Mouse (Mus musculus): Measurements from ENCODE around the gene Runx2. TPM values are rescaled to one million over a fixed set of nuclear protein-coding genes. Genes with fewer than 3 reads are reported as not detected.

Runx2 gene
- total and polyA plus RNA-seq, 3 experiments, result not detected

GRCm38 (mm10) chr17:44518156-44518555 lies 296.4 kb downstream of the Runx2 start:
- no peaks in the 10 kb centered on the region for H3K79me2 ChIP-seq (ENCODE audit: control insufficient read depth, insufficient read depth, low read length, poor library complexity)
- no peak overlapping the region for H3K4me3 ChIP-seq (ENCODE audit: control insufficient read depth in 1 of 2, insufficient read depth in 1 of 2, low read depth in 2 of 2, low read length in 2 of 2)
- no peaks in the 10 kb centered on the region for H3K27me3 ChIP-seq (ENCODE audit: control insufficient read depth in 1 of 2, insufficient read depth in 2 of 2, low read length in 2 of 2)
- H3K27ac ChIP-seq (ENCODE audit: control insufficient read depth, low read depth, low read length), result no peak overlapping the region
- no peak for DNase-seq (ENCODE audit: low read depth, low spot score)
- TF ChIP-seq TAL1 (IDR thresholded peaks at IDR 0.05; ENCODE audit: low read length) (no peak), RCOR1 (IDR thresholded peaks at IDR 0.05; ENCODE audit: low read depth, low read length) (no peak), UBTF (IDR thresholded peaks at IDR 0.05; ENCODE audit: borderline replicate concordance, insufficient read depth, low read depth, low read length) (no peak), RAD21 (IDR thresholded peaks at IDR 0.05; ENCODE audit: low read depth, low read length) (no peak), CHD1 (IDR thresholded peaks at IDR 0.05; ENCODE audit: low read depth, low read length) (no peak), USF1 (IDR thresholded peaks at IDR 0.05; ENCODE audit: low read depth, low read length) (no peak)
- H3K9me3 ChIP-seq (replicated peaks; ENCODE audit: insufficient read depth, low read length), result no peaks in the 10 kb centered on the region
- no peak overlapping the region for H3K9ac ChIP-seq (ENCODE audit: control insufficient read depth, low read depth, low read length, poor library complexity, severe bottlenecking)
- no peaks in the 10 kb centered on the region for H3K4me1 ChIP-seq (ENCODE audit: control insufficient read depth in 1 of 2, insufficient read depth in 2 of 2, low read length in 2 of 2)
- H3K36me3 ChIP-seq (ENCODE audit: control insufficient read depth in 1 of 2, insufficient read depth in 2 of 2, low read length in 2 of 2), result no peaks in the 10 kb centered on the region

DNA sequence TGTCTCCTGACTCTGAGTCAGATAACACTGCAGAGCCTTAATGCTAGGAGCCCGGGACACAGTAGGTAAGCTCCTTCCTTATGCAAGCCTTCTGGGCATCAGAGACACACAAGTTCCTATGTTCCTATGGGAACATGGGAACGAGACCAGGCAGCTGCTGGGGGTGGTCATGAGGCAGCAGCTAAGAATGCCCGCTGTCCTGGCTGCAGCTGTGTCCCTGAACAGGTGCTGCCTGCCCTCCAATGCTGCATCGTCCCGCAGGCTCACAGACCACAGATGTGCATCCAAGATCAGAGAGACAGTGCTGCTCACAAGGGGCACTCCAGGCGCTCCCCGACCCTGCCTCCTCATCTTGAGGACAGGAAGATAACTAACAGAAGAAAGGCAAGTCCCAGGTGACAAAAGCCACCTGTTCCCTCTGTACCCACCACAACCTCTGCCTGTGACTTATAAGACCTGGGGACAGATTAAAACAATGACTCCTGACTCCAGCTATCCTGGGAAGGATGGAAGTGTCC lies 306.3 kb downstream of the Runx2 start:
- Histone ChIP-seq H3K4me3 (ENCODE audit: control insufficient read depth in 1 of 2, insufficient read depth in 1 of 2, low read depth in 2 of 2, low read length in 2 of 2) (no peak overlapping the region), H3K79me2 (ENCODE audit: control insufficient read depth, insufficient read depth, low read length, poor library complexity) (no peaks in the 10 kb centered on the region), H3K27me3 (ENCODE audit: control insufficient read depth in 1 of 2, insufficient read depth in 2 of 2, low read length in 2 of 2) (no peaks in the 10 kb centered on the region), H3K9ac (ENCODE audit: control insufficient read depth, low read depth, low read length, poor library complexity, severe bottlenecking) (no peak overlapping the region), H3K27ac (ENCODE audit: control insufficient read depth, low read depth, low read length) (no peak overlapping the region), H3K36me3 (ENCODE audit: control insufficient read depth in 1 of 2, insufficient read depth in 2 of 2, low read length in 2 of 2) (no peaks in the 10 kb centered on the region), H3K9me3 (replicated peaks; ENCODE audit: insufficient read depth, low read length) (no peaks in the 10 kb centered on the region), H3K4me1 (ENCODE audit: control insufficient read depth in 1 of 2, insufficient read depth in 2 of 2, low read length in 2 of 2) (no peaks in the 10 kb centered on the region)
- TF ChIP-seq BHLHE40 (IDR thresholded peaks at IDR 0.05; ENCODE audit: borderline replicate concordance, low read depth, low read length) (no peak), USF2 (IDR thresholded peaks at IDR 0.05; ENCODE audit: borderline replicate concordance in 1 of 2, insufficient read depth in 1 of 2, low read depth in 1 of 2, low read length in 2 of 2) (no peak), POLR2AphosphoS2 (IDR thresholded peaks at IDR 0.05; ENCODE audit: low read length) (no peak), MAX (IDR thresholded peaks at IDR 0.05; ENCODE audit: low read length) (no peak), CHD2 (IDR thresholded peaks at IDR 0.05; ENCODE audit: low read length) (no peak), ZMIZ1 (IDR thresholded peaks at IDR 0.05; ENCODE audit: low read depth, low read length) (no peak), USF1 (IDR thresholded peaks at IDR 0.05; ENCODE audit: low read depth, low read length) (no peak), ZC3H11A (IDR thresholded peaks at IDR 0.05; ENCODE audit: low read depth, low read length) (no peak), TCF12 (IDR thresholded peaks at IDR 0.05; ENCODE audit: low read depth, low read length) (no peak), ELF1 (IDR thresholded peaks at IDR 0.05; ENCODE audit: low read depth, low read length) (no peak), MYC (IDR thresholded peaks at IDR 0.05; ENCODE audit: low read depth, low read length) (no peak), E2F4 (IDR thresholded peaks at IDR 0.05; ENCODE audit: borderline replicate concordance, low read depth, low read length) (no peak), GATA1 (IDR thresholded peaks at IDR 0.05; ENCODE audit: low read depth, low read length) (no peak), POLR2AphosphoS5 (IDR thresholded peaks at IDR 0.05; ENCODE audit: borderline replicate concordance, low read depth, low read length) (no peak), MAZ (IDR thresholded peaks at IDR 0.05; ENCODE audit: low read depth, low read length) (no peak), ETS1 (IDR thresholded peaks at IDR 0.05; ENCODE audit: low read depth, low read length) (no peak), HCFC1 (IDR thresholded peaks at IDR 0.05; ENCODE audit: low read depth, low read length) (no peak), MAFK (IDR thresholded peaks at IDR 0.05; ENCODE audit: borderline replicate concordance, low read depth, low read length) (no peak), SIN3A (IDR thresholded peaks at IDR 0.05; ENCODE audit: low read length) (no peak)
- no peak for DNase-seq (ENCODE audit: low read depth, low spot score)
